Mouse (Mus musculus) left cerebral cortex, postnatal 36 days (tissue): ENCODE results near the gene Slc7a15. TPM values are rescaled to one million over a fixed set of nuclear protein-coding genes. Genes with fewer than 3 reads are reported as not detected.
"Not testable (repeated sequence)": the region's sequence is repeated elsewhere in the genome, so short reads cannot be mapped to it uniquely, and the experiment has no call there.

Source experiments
- DNase-seq, 2 experiments: peaks; one replicate each; pipeline ENCODE4 v3.0.0; 2021 to 2022; ENCODE audit warnings: low spot score in 2 of 2, mixed read lengths in 1 of 2
- intact Hi-C: fragments of 180-260 bp; cut with DNase I; formaldehyde crosslinking; loops from one replicate; pipeline ENCODE4 v1.15.1; 2025
- total RNA-seq, 2 experiments: library from RNA; stranded (reverse); gene quantifications; 2 replicates each; pipeline ENCODE4 v1.2.3; 2021

Slc7a15 gene
- total RNA-seq, 2 experiments from 2014 or later = not detected

GRCm38 (mm10) chr12:8571287-8571902 is 27.5 kb downstream of the Slc7a15 start:
- intact Hi-C loops, DNase-seq: not testable (repeated sequence)

DNA sequence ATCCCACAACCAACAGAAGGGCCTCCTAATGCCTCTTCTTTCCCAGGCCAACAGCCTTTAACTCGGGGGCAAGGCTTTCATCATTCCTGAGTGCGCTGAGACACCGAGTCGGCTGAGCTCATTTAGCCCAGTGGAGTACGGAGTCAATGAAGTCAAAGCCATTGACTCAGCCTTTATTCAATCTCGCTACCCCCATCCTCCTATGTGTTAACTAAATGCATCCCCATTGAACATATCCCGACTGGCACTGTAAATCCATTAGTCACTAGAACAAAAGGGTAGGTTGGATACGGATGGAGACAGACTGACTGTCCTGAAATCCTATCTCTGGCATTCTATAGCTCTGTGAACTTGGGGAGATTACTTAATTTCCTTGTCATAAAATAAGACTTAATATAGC is 36.7 kb downstream of the Slc7a15 start:
- intact Hi-C loops, DNase-seq: not testable (repeated sequence)

DNA sequence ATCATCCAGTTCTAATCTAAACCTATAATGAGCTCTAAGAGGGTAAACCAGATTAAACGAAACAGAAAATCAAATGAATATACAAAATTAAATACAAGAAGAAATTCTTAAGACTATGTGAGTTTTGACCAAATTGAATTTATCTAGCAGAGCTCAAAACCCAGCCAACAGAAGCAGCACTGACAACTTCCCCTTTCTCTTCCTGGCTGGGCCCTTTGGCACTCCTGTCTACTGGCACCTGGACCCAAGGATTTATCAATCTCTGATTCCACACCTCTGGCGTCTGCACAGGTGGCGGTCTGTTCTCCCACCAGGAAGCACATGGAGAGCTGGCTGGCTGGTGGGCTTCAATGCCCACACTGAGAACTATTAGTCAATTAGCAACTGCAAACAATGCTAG is 39.0 kb downstream of the Slc7a15 start:
- intact Hi-C loops, DNase-seq: not testable (repeated sequence)

GRCm38 (mm10) chr12:8556189-8556588 is 42.7 kb downstream of the Slc7a15 start:
- DNase-seq = no peak
- intact Hi-C loops = no loop called here

- no peak for DNase-seq
- intact Hi-C loops = no loop called here
These were observed 43.4 kb downstream of the Slc7a15 start for GRCm38 (mm10) chr12:8555419-8555818.

GRCm38 (mm10) chr12:8547357-8547756 is 51.5 kb downstream of the Slc7a15 start:
- intact Hi-C loops = loop anchor here (2.0 kb wide), 1 partner anchor 37 kb away; no protein-coding TSS in a partner anchor
- peak; percentile 58 to 61 for DNase-seq

- no peak for DNase-seq
- intact Hi-C loops = loop anchor here (2.0 kb wide), 1 partner anchor 36 kb away; no protein-coding TSS in a partner anchor
These were observed 52.1 kb downstream of the Slc7a15 start for GRCm38 (mm10) chr12:8546801-8547200.

DNA sequence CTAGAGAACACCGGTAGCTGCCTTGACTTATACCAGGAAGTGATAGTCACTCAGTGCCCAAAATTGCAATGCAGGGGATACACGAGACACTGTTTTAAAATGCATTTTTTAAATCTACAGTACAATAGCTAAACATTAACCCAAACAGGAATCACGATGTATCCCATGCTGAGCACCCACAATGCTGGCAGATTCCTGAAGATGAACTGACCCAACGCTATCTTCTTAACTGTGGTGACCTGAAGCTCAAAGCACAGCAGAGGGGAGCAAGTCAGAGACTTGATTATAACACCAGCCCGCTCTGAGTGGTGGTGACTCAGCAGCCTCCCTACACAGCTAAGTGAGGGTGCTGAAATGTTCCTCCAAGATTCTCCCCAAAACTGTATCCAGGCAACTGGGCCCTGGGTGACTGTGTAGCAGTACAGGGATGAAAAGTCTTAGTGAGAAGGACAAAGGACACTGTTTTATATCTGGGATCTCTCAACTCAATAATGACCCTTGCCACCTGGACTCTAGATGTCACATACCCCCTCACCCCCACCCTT is 53.7 kb downstream of the Slc7a15 start:
- peak; percentile 27 to 30 for DNase-seq
- intact Hi-C loops = no loop called here

- intact Hi-C loops = no loop called here
- no peak for DNase-seq
These were observed 56.5 kb downstream of the Slc7a15 start for GRCm38 (mm10) chr12:8542371-8542770.

GRCm38 (mm10) chr12:8539471-8539870 is 59.4 kb downstream of the Slc7a15 start:
- no peak for DNase-seq
- intact Hi-C loops = no loop called here

DNA sequence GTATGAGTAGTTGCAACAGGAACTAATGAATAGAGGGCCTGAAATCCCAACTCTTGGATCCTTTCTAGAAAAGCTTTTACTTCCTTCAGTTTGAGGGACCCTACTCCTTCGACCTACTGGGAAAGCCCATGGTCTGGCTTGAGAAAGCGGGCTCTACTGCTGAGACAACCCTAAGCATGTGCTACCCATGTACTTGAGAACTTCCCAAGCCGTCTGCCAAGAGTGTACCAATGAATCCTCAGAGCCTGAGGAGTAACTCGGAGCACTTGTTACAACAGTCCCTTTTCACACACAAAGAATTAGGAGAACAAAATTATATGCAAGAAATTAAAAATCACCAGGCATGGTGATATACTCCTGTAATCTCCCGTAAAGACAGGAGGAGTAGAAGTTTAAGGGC is 61.6 kb downstream of the Slc7a15 start:
- intact Hi-C loops = no loop called here
- DNase-seq = no peak

- no peak for DNase-seq
- intact Hi-C loops = no loop called here
These were observed 62.5 kb downstream of the Slc7a15 start for GRCm38 (mm10) chr12:8536221-8536965.

GRCm38 (mm10) chr12:8535596-8535995 is 63.3 kb downstream of the Slc7a15 start:
- DNase-seq = no peak

DNA sequence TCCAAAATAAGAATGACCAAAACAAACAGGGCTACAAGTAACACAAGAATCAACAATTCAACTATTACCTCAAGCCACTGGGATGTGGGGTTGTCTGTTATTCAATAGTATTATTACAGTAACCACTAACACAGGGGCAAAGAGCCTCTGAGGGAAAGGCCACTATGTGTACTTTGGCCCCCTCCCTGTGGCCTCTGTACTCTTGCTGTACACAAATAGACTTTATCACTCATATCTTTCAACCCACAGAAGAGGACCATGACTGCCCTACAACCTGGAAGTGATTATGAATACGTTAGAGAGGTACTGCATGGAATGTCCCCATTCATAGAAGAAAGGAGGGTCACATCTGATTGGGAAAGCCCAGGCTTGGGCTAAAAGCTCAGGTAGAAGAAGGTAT is 64.0 kb downstream of the Slc7a15 start:
- intact Hi-C loops = no loop called here
- DNase-seq = no peak

More at GRCm38 (mm10) chr12:8535596-8535995, 63.3 kb downstream of the Slc7a15 start:
- intact Hi-C loops = no loop called here

DNA sequence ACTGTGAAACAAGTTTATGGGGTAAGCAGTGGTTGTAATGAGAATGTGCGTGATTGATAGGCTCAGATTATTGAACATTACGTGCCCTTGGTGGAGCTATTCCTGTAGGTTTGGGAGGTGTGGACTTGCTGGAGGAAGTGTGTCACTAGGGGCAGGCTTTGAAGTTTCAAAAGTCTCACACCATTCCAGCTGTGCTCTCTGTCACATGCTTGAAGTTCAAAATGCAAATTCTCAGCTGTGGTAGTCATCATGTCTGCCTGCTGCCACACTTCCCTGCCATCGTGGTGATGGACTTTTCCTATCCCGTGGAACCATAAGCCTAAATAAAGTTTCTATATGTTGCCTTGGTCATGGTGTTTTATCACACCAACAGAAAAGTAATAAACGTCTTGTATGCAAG is 71.1 kb downstream of the Slc7a15 start:
- no peak for DNase-seq
- intact Hi-C loops = no loop called here

- intact Hi-C loops = no loop called here
- DNase-seq = no peak
These were observed 71.7 kb downstream of the Slc7a15 start for GRCm38 (mm10) chr12:8527175-8527574.

- intact Hi-C loops = no loop called here
- no peak for DNase-seq
These were observed 74.8 kb downstream of the Slc7a15 start for GRCm38 (mm10) chr12:8524062-8524461.

DNA sequence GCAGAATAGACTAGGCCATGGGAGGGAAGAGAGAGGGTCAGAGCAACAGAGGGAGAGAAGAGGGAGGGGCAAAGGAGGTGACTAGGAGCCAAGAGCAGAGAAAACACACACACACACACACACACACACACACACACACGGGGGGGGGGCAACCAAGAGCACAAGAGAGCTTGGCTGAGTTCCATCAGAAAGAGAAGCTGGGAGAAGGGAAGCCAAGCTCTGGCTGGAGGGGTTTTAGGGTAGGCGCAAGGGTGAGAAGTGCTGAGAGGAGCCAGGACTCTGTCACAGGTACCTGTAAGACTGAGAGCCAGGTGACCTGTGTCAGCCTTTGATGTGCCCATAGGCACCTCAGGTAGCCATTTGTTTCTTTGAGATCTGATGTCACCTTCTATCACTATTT is 76.2 kb downstream of the Slc7a15 start:
- intact Hi-C loops = no loop called here
- DNase-seq = no peak

DNA sequence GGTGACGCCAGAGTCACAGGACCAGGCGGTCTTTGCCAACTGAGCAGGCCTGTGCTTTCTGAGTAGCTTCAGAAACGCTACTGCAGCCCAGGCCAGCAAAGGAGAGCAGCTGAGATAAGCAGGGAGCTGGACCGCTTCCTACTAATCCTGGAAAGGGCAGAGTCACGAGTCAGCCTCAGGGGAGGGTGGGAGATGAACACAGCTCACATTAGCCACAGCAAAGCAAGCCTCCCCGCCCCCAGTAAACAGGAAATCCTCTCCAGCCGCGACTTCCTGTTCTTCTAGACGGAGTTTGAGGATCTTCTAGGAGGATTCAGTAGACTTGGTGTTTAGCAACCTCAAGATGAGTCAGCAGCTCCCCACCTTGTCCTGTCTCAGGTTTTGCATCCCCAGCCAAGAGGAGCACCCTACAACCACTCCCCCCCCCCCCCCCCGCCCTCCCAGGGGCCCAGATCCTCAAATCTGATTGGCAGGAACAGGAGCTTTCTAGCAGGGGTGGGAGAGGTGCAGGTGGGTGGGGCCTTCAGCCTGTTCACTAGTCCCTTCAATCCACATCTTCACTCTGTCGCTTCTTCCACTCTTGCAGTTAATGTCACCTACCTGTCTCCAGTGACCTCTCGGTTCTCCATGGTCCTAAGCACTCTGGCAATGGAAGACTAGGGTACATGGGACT is 77.4 kb downstream of the Slc7a15 start:
- DNase-seq = peak in 1 of 2 experiments; percentile 35
- intact Hi-C loops = no loop called here

DNA sequence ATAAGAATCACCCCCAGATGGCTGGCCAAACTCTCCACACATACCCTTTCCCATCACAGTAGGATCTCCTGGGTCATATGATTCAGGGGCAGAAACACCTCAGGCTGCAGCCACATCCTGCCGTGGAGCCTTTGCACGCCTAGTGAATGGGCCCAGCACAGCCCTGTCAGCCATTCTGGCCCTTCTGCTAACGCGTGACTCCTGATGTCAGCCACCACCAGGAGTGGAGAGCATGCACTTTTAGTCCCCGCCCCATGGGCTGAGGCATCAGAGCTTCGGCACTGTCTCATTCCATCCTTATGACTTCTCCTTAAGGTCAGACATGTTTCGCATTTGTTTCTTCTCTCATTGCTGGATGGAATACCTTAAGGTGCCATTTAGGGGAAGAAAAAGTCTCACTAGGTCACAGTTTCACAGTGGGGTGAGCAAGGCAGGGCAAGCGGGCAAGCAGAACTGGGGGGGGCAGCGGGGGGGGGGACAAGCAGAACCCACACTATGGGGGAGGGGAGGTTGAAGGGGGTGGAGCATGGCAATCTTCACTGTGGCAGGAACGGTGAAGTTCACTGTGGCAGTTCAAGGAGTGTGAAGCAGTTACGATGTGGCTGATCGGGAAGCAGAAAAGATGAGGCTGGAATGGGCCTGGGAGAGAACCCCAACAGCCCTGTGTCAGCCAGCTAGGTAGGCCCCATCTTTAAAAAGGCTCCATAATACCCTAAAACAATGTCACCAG is 79.3 kb downstream of the Slc7a15 start:
- intact Hi-C loops = no loop called here
- no peak for DNase-seq
